Mouse (Mus musculus) adrenal gland, postnatal 4 days (tissue): ENCODE measurements around the gene Tbc1d9b. TPM values are rescaled to one million over a fixed set of nuclear protein-coding genes. Genes with fewer than 3 reads are reported as not detected.

ENCODE experiments used
- DNase-seq, 2 experiments: peaks; one replicate each; pipeline ENCODE4 v3.0.0; 2021 to 2022; ENCODE audit warnings: low spot score in 2 of 2, mixed read lengths in 2 of 2
- total RNA-seq, 2 experiments: library from RNA; stranded (reverse); gene quantifications; 2 replicates each; pipeline ENCODE4 v1.2.3; 2021

Gene Tbc1d9b
- total RNA-seq, 2 experiments from 2014 or later: 108 to 120 TPM

DNA sequence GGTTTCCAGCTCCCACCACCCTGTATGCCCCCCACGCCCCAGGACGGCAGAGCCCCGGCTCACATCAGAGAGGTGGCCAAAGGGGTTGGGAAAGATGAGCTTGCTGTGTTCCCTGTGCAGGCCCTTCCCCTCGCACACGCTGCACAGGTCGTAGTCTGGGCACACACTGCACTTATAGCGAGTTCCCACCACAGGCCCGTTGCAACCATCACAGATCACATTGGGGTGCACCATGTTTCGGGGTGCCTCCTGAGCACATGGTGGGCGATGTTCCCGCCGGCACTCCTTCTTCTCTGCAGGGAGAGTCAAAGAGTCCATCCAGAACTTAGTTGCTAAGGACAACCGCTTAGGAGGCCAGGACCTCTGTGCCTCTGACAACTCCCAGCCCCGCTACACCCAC, 76.1 kb downstream of the Tbc1d9b start:
- DNase-seq: no peak

DNA sequence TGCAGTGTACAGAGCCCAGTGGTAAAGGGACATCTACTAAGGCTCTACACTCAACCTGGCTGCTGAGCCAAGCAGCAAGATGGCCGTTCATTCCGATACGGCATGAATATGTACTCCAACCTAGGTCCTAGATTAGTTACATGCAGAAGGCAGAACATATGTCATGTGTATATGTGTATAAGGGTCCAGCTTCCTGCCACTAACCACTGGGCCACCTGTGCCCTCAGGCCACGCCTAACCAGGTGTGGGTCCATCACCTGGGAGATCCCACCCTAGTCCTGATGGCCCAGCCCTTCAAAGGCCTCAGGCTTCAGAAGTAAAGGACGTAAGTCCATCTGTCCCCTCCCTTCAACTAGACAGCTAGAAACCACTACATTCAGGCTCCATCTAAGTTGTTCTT, 76.8 kb downstream of the Tbc1d9b start:
- no peak for DNase-seq

DNA sequence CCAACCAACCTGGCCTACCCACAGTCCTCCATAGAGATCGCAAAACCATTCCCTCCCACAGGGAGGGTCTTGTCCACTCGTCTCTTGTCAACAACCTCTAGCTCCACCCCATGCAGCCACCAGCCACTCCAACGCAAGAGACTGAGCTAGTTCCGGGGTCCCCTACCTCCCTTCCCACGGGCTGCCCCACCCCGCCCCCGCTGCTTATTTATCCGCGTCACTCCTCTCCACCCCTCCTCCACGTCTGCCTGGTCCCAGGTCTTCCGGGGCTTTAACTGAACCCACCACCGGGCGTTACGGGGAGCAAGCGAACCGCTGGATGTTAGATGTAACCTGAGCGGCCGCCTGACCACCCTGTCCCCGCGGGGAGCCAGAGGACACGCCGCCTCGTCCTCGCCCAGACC, 78.9 kb downstream of the Tbc1d9b start:
- DNase-seq: peak; percentile 76 to 89

DNA sequence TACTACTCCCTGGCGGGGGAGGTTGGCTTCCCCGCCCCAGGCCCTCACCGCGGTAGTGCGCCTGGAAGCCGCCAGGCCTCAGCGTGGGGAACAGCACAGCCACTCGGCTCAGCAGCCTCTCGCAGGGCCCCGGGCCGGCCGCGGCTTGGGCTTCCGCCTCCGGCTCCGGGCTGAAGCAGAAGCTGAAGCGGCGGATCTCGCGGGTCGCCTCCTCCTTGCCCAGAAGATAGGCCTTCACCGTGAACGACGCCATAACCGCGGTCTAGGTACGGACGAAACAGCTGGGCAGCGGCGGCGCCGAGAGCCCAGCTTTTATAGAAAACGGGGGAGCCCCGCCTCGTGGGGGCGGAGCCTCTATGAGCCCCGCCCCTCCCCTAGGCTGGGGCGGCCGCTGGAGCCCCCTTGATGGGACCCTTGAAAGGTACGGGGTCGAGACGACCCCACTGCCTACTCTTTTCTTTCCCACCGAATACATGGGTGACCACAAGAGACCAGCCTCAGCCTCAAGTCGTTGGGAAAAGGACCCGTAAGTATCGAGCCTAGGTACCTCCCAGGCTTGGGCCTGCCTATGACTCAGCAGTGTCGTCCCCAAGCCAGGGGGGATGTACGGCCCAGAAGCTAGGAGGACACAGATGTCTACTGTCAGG, 79.4 kb downstream of the Tbc1d9b start, which contains the start of the genes Sqstm1 and Mgat4b:
TSS of gene Sqstm1 (minus strand) at position 323 of the 647 bp plus-strand sequence.
TSS of gene Mgat4b (plus strand) at position 386 of the 647 bp plus-strand sequence.
- DNase-seq: peak; percentile 79 to 86

DNA sequence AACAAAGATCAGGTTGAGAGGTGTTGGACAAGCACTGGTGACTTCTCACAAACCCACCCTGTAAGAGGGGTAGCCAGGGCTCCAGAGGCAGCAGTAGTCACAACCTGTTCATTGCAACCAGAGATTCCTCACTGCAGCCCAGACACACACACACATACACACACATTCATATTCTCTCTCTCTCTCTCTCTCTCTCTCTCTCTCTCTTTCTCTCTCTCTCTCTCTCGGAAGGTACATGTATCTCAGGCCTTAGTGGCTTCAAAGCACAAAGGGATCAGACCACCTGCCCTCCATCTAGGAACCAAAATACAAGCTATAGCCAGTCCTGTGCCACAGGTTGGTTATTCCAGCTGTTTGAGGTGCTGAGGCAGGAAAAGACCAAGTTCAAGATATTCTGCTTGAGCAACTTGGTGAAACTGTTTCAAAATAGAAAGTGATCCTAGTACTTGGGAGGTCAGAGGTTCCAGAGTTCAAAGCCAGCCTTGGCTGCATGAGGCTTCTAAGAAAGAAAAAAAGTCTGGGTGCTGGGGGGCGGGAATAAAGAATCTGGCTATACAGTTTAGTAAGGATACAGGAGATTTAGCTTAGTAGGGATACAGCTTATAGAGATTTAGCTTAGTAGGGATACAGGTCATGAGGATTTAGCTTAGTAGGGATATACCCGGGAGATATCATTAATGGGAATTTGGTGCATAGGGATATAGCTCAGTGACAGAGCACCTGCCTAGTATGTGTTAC, 80.3 kb downstream of the Tbc1d9b start:
- DNase-seq: no peak

DNA sequence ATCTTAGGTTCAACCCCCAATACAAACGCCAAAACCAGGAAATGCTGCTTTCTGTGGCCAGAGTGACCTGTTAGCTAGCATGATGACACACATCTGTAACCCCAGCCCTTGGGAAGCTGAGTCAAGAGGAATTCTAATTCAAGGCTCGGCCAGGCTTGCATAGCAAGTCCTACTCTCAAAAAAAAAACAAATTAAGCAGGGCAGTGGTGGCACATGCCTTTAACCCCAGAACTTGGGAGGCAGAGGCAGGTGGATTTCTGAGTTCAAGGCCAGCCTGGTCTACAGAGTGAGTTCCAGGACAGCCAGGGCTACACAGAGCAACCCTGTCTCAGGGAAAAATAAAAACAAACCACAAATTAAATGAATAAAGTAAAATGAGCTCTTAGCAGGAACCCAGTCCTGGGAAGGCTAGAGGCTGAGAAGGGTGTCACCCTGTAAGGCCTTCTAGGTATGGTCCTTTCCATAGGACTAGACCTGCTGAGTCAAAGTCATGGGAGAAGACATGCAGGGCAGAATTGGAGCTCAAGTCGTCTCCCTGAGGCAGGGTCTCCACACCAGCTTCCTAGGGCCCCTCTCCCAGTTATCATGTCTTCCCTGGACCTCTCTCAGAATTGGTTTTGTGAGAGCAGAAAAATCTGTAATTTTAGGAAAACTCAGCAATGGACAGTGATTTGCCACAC, 81.0 kb downstream of the Tbc1d9b start:
- no peak for DNase-seq

DNA sequence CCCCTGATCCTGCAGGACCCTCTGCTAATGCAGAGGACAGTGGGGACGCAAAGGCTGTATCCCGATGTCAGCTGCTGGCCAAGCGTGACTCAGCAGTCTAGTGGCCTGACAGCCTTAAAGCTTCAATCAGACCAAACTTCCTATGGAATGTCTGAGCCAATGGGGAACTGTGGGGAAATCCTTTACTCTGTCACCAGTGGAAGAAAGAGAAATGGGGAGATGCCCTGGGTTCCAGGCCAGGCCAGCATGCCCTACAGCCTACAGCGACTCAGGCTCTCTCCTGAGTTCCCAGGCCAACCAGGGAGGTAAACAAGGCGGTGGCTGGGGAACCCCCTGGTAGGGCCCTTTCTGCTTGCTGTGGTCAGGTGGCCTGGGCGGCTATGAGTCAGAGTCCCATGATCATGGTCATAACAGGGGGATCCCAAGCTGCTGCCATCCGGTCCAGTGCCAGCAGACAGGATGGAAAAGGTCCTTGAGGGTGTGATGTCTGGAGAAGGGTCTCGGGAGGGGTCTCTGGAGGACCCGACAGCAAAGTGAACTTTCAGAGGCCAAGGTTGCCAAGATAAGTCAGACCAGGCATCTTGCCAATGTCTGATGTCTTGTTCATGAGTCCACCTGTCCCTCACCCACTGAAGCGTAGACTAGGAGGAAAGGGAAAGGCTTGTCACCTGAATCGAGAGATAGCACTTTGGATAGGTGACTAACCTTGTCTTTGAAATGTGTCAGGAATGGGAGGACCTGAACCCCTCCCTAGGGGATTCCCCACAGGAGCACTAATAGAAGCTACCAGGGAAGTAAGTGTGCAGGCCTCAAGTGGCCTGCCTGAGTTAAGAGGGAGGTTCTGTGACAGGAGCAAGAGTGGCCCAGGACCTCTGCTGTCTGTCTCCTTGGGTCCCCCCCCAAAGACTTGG, 81.9 kb downstream of the Tbc1d9b start:
- peak in 1 of 2 experiments; percentile 73 for DNase-seq

DNA sequence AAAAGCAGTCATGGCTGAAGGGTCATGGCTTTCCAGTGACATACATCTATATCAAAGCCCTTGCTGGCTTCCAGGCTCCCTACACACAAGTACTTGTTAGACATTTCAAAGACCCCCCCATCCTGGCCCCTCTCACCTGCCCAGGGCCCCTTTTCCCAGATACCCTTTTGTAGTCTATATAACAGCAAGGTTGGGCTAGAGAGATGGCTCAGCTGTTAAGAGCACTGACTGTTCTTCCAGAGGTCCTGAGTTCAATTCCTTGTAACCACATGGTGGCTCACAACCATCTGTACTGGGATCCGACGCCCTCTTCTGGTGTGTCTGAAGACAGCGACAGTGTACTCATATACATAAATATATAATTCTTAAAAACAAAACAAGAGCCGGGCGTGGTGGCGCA, 83.4 kb downstream of the Tbc1d9b start:
- DNase-seq: no peak

DNA sequence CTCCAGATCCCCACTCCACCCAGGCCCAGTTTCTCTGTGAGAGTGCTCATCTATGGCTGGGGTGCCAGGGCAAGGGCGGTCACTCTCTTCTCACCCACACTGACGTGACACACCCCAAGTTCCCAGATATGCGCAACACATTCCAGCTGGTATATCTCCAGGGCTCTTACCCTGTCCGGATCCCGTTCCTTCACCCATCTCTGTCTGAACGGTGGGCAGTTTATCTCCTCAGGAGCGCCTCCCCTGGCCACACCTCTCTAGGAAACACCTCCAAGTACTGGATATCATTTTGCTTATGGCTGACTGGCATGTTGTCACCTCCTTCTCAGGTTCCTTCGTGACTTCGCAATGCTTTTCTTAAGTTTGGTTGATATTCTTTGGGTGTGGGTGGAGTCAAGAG, 84.4 kb downstream of the Tbc1d9b start:
- DNase-seq: no peak

DNA sequence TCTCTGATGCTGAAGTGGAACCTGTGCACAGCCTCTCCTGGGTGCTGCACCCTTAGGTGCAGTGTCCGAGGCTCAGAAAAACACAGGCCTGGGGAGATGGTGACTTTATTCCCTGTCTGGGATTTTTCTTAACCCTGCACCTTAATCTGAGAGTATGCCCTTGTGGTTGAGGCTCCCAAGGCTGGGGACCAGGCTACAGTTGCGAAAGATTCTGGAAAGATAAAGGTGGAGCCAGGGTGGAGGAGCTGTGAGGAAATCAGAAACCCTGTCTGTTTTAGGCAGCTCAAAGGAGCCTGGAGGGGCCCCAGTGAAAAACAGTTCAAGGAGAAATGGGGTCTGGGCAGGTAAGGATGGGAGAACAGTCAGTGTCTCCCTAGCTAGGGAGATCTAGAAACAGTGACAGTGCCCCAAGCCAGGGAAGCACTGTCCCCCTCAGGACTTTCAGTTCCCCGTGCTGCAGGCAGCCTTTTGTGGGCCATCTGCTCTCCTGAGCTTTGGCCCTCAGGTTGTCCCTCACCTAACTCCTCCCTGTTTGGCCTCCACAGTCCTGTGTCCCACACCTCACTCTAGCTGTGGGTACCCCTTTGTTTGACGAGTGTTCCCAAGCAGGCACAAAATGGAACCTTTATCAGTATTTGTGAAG, 85.6 kb downstream of the Tbc1d9b start:
- no peak for DNase-seq

DNA sequence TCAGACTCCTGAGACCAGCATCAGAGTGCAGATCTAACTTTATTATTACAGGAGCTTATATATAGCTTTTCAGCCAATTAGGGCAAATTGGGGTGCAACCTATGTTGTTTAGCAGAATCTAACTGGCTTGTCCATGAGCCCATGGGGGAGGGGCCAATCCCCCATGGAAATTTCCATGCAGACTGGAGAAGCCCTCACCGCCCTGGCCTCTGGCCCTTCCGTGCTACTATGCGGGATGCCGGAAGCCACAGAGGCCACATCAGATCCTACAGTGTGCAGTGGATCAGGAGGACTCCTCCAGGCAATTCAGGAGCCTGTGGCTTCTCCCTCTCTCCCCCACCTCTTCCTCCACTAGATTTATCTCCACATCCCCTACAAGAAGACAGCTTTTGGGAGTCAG, 86.6 kb downstream of the Tbc1d9b start:
- DNase-seq: no peak

DNA sequence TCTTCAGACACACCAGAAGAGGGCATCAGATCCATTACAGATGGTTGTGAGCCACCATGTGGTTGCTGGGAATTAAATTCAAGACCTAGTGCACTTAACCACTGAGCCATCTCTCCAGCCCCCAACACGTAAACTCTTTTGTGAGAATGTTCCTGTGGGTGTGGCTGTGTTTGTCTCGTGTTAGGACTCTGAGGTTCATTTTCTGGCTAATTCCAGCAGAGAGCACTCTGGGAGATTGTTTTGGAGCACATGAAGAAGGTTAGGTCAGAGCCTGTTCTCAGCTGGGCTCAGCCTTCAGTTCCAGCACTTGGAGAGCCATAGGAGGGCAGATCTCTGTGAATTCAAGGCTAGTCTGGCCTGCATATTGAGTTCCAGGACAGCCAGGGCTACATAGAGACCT, 88.6 kb downstream of the Tbc1d9b start:
- no peak for DNase-seq

Other genes starting within 250 kb of the Tbc1d9b start
- gene Rasgef1c, start 229.6 kb upstream of the Tbc1d9b start, total RNA-seq: 1 to 10 TPM; 1.4 to 1.7 TPM
- gene Rnf130, start 106.0 kb upstream of the Tbc1d9b start, total RNA-seq: 10 to 100 TPM; 73.5 to 82.1 TPM
- gene Mrnip, start 43.0 kb downstream of the Tbc1d9b start, total RNA-seq: 10 to 100 TPM; 24.8 to 26.2 TPM
- 100 to 1,000 TPM; 502 to 551 TPM for gene Sqstm1, start 79.4 kb downstream of the Tbc1d9b start, total RNA-seq
- 100 to 1,000 TPM; 159 to 178 TPM for gene Mgat4b, start 79.5 kb downstream of the Tbc1d9b start, total RNA-seq
- gene Ltc4s, start 107.2 kb downstream of the Tbc1d9b start, total RNA-seq: 1 to 10 TPM; 4.4 to 6.0 TPM
- gene Maml1, start 160.9 kb downstream of the Tbc1d9b start, total RNA-seq: 10 to 100 TPM; 34.4 to 36.7 TPM
- gene Canx, start 194.3 kb downstream of the Tbc1d9b start, total RNA-seq: 100 to 1,000 TPM; 444 to 454 TPM
- gene Cby3, start 223.1 kb downstream of the Tbc1d9b start, total RNA-seq: not detected
- 100 to 1,000 TPM; 380 to 474 TPM for gene Hnrnph1, start 245.6 kb downstream of the Tbc1d9b start, total RNA-seq